Mouse (Mus musculus) testis, adult 2 months (tissue): ENCODE measurements around the gene Nkx2-9.

Experiments
- CTCF ChIP-seq: fragments of 200-500 bp; IDR thresholded peaks from 2 replicates; pipeline ENCODE4 v1.5.1; 2012; ENCODE audit warnings: low read depth, mild to moderate bottlenecking, inconsistent platforms, low read length, moderate library complexity; ENCODE audit not compliant: control insufficient read depth, insufficient read depth, insufficient replicate concordance
- POLR2A ChIP-seq: fragments of 200-500 bp; IDR thresholded peaks from 2 replicates; pipeline ENCODE4 v1.6.1; 2012; ENCODE audit warnings: low read depth, mild to moderate bottlenecking, inconsistent platforms, low read length, moderate library complexity; ENCODE audit not compliant: control insufficient read depth

DNA sequence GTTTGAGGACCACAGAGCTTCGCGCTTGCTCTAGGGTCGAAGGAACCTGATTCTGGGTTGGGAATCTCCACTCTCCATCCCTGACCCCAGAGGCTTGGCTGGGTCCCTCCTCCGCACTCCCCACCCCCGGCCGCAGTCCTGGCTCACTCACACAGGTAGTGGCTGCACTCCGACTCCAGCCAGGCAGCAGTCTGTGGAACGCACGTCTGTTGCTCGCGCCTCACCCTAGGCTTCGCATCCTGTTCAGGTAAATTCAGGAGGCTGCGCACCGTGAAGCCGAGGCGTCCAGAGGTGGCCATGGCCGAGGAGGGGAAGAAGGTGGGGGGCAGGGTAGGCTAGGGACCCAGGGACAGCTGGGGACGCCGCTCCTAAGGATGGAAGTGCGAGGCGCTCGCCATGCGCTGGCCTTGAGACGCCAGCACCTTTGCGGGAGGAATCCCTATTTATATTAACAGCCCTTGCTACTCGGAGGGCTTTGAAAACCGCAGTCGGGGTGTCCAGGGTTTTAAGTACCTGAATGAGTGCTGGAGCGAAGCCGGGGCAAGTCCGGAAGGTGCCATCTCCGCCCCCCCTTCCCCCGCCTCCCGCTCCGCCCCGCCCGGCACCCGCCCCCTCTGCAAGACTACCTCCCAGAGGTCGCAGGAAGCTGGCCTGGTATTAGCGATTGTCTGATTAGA is at the start of gene Nkx2-9:
- TF ChIP-seq POLR2A (no peak), CTCF (no peak)
